Mouse (Mus musculus) frontal cortex, postnatal 10 days (tissue): ENCODE results near the gene Baiap2.

ENCODE experiments used
- DNase-seq, 2 experiments: peaks; one replicate each; pipeline ENCODE4 v3.0.0; 2022; ENCODE audit warnings: low spot score in 2 of 2, mixed read lengths in 1 of 2

The Baiap2 gene

DNA sequence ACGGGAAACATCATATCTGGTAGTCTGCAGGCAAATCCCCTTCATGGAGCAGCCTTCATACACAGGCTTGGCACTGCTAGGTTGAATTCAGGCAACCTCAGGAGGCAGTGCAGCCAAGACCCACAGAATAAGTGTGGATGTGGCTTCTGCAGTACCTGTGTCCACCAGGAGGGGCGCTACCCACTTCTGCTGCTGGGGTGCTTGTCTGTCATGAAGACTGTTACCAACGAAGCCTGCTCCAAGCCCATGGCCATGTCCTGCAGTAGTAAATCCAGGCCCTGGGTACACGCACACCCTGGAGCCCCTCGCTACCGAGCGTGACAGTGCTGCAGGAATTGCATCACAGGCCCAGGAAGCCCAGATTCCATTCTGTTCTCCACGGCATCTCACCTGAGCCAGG lies 22.7 kb upstream of the Baiap2 start:
- DNase-seq: peak in 1 of 2 experiments; percentile 72

DNA sequence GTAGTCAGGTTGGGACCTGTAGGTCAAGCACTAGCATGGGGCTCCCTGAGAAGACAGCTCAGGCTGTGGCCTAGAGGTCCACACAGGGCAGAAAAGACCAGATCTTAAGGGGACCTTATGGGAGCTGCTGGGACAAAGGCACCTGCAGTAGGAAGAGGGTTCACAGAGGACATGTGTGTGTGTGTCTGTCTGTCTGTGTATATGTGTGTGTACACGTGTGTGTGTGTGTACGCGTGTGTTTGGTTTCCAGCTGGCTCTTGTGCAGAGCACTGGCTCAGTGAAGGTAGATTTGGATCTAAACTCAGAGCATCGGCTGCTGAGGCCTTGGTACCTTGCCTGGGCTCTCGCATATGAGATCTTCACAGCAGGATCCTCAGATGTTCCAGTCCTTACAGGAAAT lies 21.9 kb upstream of the Baiap2 start:
- DNase-seq: no peak

DNA sequence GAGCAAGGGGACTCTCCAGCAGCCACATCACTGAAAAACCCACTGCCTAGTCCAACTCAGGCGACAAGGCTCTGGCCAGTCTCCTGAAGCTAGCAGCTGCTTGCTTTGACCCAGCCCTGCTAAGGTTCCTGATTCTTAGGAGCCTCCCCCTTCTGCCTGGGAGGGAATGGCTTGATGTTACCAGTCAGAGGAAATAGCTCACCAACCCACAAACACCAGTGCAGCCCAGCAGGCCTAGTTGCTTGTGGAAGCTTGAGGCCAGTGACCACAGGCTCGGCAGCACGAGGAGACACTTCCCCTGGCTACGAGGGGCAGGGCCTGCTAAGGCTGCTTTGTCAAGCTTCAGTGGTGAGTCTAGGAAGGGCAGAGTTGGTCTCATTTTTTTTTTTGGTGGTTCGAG lies 17.4 kb upstream of the Baiap2 start:
- DNase-seq: no peak

DNA sequence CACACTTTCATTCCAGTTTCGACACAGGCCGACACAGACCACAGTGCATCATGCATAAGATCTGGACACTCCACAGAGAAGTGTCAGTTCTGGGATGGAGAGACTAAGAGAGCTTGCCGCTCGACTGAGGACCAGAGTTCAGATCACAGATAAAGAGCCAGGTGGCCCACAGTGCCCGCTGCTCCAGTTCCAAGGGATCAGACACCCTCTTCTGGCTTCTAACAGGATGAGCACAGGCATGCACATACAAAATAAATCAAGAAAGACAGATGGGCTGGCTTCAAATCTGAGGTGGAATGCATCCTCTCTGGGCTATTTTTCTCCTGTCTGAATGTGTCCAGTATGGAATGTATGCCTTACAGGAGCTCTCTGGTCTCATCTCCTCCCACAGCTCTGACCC lies 15.8 kb upstream of the Baiap2 start:
- no peak for DNase-seq

- no peak for DNase-seq
Observed at GRCm38 (mm10) chr11:119928023-119928681, 14.4 kb upstream of the Baiap2 start.

- DNase-seq: no peak
Observed at GRCm38 (mm10) chr11:119929603-119930265, 12.8 kb upstream of the Baiap2 start.

DNA sequence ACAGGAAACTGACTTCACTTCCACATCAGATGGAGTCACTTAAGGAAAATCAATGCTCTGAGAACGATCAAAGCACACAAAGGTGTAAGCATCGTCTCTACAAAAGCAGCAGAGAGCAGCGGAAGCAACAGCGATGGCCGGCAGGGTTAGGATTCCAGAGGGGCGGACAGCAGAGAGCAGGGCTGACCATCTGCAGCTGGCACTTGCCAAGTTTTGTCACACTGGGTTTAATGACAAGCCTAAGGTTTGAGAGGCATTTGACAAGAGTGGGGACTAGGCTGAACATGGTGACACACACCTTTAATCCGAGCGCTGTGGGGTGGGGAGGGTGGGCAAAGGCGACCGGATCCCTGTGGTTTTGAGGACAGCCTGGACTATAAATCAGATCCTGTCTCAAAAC lies 10.8 kb upstream of the Baiap2 start:
- no peak for DNase-seq

DNA sequence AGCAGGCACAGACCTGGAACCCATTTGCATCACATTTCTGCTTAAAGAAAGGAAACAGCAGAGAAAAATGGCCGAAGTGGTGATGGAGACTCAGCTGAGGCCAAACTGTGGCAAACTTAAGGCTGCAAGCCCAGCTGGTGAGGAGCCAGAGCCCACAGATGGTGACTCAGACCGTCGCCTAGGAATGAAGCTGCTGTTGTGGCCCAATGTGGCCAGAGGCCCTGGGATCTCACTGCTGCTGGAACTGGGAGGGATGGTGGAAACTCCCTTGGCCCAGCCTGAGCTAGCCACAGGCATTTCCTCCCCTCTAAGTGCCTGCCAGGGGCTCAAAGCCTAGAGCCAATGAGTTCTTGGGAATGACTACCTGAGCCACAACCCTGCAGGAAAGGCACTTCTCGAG lies 9.4 kb upstream of the Baiap2 start:
- no peak for DNase-seq

DNA sequence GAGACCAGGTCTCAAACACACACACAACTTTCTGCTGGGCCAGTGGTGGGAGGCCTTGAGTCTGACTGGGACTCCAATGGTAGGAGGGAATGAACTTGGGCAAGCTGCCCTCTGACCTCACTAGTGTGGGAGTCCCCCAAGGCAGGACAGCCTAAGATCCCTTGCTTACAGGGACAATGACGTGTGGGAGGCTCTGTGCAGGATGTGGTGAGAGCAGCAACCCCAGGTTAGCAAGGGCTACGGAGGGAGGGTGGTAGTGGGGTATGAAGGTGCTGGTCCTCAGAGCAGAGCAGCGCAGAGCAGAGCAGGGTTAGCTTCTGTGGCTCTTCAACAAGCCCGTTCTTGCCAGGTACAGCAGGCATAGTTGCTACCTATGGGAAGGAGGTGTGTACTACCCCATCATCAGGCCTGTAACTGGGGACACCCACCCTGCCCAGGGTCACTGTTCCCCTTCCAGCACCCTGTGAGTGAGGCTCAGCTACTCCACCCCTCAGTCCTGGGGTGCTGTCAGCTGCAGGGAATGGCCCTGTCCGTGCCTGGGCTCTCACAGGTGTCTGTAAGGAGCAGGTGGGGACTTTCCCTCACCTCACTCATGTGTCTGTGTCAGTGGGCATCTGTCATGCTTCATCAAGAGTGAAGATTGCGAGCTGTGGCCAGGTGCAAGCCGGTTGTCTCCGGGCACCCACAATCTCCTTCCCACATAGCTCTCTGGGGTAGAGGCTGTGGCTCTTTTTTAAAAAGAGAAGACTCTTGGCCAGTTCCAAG lies 8.6 kb upstream of the Baiap2 start:
- no peak for DNase-seq

- DNase-seq: no peak
Observed at GRCm38 (mm10) chr11:119934773-119935172, 7.8 kb upstream of the Baiap2 start.

DNA sequence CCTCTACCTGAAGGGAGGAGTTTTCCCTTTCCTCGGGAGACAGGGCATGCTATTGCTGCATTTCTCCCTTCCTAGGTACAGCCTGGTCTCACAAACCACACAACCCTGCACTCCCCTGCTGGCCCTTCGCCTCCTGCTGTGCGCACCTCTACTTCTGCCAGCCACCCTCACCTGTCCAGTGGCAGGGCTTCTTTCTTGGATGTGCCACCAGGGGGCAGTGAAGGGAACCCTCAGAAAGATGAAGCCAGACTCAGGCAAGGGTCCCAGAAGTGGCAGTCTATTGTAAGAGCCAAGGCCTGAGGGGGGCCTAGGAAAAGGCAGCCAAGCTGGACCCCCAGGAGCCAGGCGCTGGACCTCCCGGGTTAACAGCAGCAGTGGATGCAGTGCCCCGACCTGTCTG lies 7.1 kb upstream of the Baiap2 start:
- DNase-seq: peak in 1 of 2 experiments; percentile 65

DNA sequence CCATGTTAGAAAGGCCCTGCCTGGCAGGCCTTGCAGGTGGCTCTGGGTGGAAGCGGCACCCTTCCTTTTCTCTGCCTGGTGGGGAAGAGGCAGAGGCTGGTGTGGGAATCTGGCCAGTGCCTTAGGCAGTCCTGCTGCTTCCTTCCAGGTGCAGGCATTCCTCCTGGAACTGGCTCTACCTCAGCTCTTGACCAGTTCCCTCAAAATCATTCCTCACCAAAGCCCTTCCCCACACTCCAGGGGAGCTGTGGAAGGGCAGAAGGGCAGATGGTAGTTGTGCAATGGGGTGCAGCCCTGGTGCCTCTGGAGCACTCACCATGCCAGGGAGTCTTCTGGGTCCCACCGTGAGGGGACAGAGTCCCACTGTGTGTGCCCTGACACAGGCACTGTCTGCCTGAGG lies 6.1 kb upstream of the Baiap2 start:
- no peak for DNase-seq

DNA sequence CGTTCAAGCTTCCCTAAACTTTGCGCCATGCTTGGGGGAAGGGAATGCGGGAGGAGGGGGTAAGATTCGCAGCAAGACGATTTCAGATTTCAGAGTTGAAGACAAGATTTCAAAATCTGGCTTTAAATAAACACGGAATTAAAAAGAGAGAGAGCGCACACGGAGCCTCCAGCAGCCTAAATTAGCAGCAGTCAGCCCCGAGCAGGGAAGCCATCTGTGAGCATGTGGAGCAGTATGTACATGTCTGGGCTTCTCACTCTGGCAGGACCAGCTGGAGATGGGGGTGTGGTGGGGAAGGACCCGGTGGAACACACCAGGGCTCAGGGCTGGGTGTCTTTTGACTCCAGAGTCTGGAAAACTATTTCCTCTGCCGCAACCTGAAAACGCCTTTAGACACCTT lies 5.3 kb upstream of the Baiap2 start:
- DNase-seq: peak; percentile 62 to 69

GRCm38 (mm10) chr11:119937772-119938502 lies 4.6 kb upstream of the Baiap2 start:
- no peak for DNase-seq

- DNase-seq: no peak
Observed at GRCm38 (mm10) chr11:119939073-119939710, 3.4 kb upstream of the Baiap2 start.

DNA sequence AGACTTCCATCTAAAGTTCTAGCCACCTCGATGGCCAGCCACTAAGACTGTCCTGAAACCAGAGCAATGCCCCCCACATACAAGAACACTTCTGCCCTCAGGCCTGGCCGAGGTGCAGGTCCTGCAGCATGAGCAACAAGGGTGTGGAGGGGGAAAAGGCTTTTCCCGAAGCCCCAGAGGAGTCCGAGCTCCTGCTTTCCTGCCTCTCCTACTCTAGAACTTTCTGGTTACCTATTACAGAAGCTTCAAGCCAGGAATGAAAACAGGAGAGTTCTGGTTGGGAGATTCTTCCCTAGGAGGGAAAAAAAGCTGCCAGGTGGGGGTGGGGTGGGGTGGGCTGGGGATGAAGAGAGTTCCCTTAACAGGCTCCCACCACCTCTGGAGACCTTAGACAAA lies 2.9 kb upstream of the Baiap2 start:
- DNase-seq: no peak

GRCm38 (mm10) chr11:119940142-119940541 lies 2.4 kb upstream of the Baiap2 start:
- no peak for DNase-seq

GRCm38 (mm10) chr11:119941794-119942193 lies 769 bp upstream of the Baiap2 start:
- no peak for DNase-seq

- no peak for DNase-seq
Observed at GRCm38 (mm10) chr11:119942201-119942726, 299 bp upstream of the Baiap2 start.

- DNase-seq: no peak
Observed at GRCm38 (mm10) chr11:119943428-119943988, 945 bp downstream of the Baiap2 start.

- DNase-seq: no peak
Observed at GRCm38 (mm10) chr11:119945343-119945742, 2.8 kb downstream of the Baiap2 start.
